Mouse (Mus musculus) Patski (cell line): ENCODE results near the gene Tmem30c. TPM values are rescaled to one million over a fixed set of nuclear protein-coding genes. Genes with fewer than 3 reads are reported as not detected.

ENCODE experiments used
- ATAC-seq: fragments of 100-300 bp; one replicate; pipeline ENCODE4 v1.8.0; 2021
- CTCF ChIA-PET: fragments of 350-600 bp; sonication (Branson Sonifier 250); formaldehyde crosslinking; loops from one replicate; lab custom pipeline; 2022; ENCODE audit warnings: inconsistent platforms; lab: Charles Lee
- POLR2A ChIA-PET: fragments of 350-600 bp; sonication (Branson Sonifier 250); formaldehyde crosslinking; loops from one replicate; lab custom pipeline; 2022; ENCODE audit warnings: antibody characterized with exemption, inconsistent platforms; lab: Charles Lee
- DNase-seq: peaks from one replicate; pipeline ENCODE4 v3.0.0-alpha.2; 2011; ENCODE audit warnings: low read depth, low spot score
- H3K27me3 ChIP-seq: fragments of 371-371 bp; one replicate; pipeline ENCODE4 v1.5.1; 2021
- CTCF ChIP-seq: fragments of 100-300 bp; IDR thresholded peaks from one replicate; pipeline ENCODE4 v1.5.1; 2021
- in situ Hi-C: fragments of 300-500 bp; cut with MboI; formaldehyde crosslinking; loops from 3 replicates; pipeline ENCODE4 v1.11.1; 2018; ENCODE audit warnings: low pct_unique_long_range_greater_than_20kb, mixed read lengths
- polyA plus RNA-seq: library from polyadenylated mRNA; unstranded; gene quantifications from one replicate; pipeline ENCODE4 v1.2.3, GENCODE M21; 2021

Tmem30c gene
- polyA plus RNA-seq: not detected

GRCm38 (mm10) chr16:57292765-57293164 is at the start of gene Tmem30c:
Gene Tmem30c, minus strand, starts transcription at chr16:57292865.
- ChIA-PET POLR2A (no interaction called here), CTCF (no interaction called here)
- H3K27me3 ChIP-seq: no peaks in the 10 kb centered on the region
- DNase-seq (no peak), ATAC-seq (no peak)
- no peak for TF ChIP-seq CTCF
- in situ Hi-C loops: no loop called here

- POLR2A ChIA-PET: no interaction called here
- H3K27me3 ChIP-seq: no peaks in the 10 kb centered on the region
- TF ChIP-seq CTCF: no peak
- no peak for DNase-seq
- no peak for ATAC-seq
- in situ Hi-C loops: no loop called here
- CTCF ChIA-PET: interaction anchor here (1.2 kb wide), 1 partner anchor 9 kb away, joined by 3 read pairs; no protein-coding TSS in a partner anchor
These were observed 47.9 kb upstream of the Tmem30c start for GRCm38 (mm10) chr16:57340613-57340898.

GRCm38 (mm10) chr16:57339765-57340612 is 47.3 kb upstream of the Tmem30c start:
- in situ Hi-C loops: no loop called here
- H3K27me3 ChIP-seq: no peaks in the 10 kb centered on the region
- CTCF ChIA-PET: interaction anchor here (1.2 kb wide), 1 partner anchor 9 kb away, joined by 3 read pairs; no protein-coding TSS in a partner anchor
- DNase-seq (no peak), ATAC-seq (no peak)
- POLR2A ChIA-PET: no interaction called here
- TF ChIP-seq CTCF: no peak

GRCm38 (mm10) chr16:57336770-57337423 is 44.2 kb upstream of the Tmem30c start:
- TF ChIP-seq CTCF: no peak
- ChIA-PET POLR2A (no interaction called here), CTCF (interaction anchor here (1.3 kb wide), 2 partner anchors 9 to 15 kb away, joined by 3 to 6 read pairs; no protein-coding TSS in a partner anchor)
- ATAC-seq (no peak), DNase-seq (no peak)
- in situ Hi-C loops: no loop called here
- no peaks in the 10 kb centered on the region for H3K27me3 ChIP-seq

GRCm38 (mm10) chr16:57332301-57332700 is 39.6 kb upstream of the Tmem30c start:
- TF ChIP-seq CTCF: no peak
- in situ Hi-C loops: loop anchor here (5.0 kb wide), 1 partner anchor 65 kb away; no protein-coding TSS in a partner anchor
- DNase-seq (no peak), ATAC-seq (no peak)
- CTCF ChIA-PET: no interaction called here
- POLR2A ChIA-PET: no interaction called here
- no peaks in the 10 kb centered on the region for H3K27me3 ChIP-seq

GRCm38 (mm10) chr16:57330111-57330510 is 37.4 kb upstream of the Tmem30c start:
- in situ Hi-C loops: loop anchor here (5.0 kb wide), 1 partner anchor 67 kb away; no protein-coding TSS in a partner anchor
- DNase-seq (no peak), ATAC-seq (no peak)
- no peak for TF ChIP-seq CTCF
- ChIA-PET CTCF (interaction anchor here (1.9 kb wide), 1 partner anchor 12 kb away, joined by 5 read pairs; no protein-coding TSS in a partner anchor), POLR2A (no interaction called here)
- H3K27me3 ChIP-seq: no peaks in the 10 kb centered on the region

- no peak for TF ChIP-seq CTCF
- ATAC-seq (peak; percentile 96), DNase-seq (peak; percentile 86)
- in situ Hi-C loops: no loop called here
- H3K27me3 ChIP-seq: no peaks in the 10 kb centered on the region
- CTCF ChIA-PET: interaction anchor here (1.0 to 1.9 kb wide), 2 partner anchors 11 to 47 kb away, joined by 3 to 5 read pairs; no protein-coding TSS in a partner anchor
- POLR2A ChIA-PET: no interaction called here
These were observed 36.4 kb upstream of the Tmem30c start for GRCm38 (mm10) chr16:57329028-57329427.

- CTCF ChIA-PET: interaction anchor here (1.5 kb wide), 1 partner anchor 9 kb away, joined by 6 read pairs; no protein-coding TSS in a partner anchor
- no peak for DNase-seq
These were observed 34.3 kb upstream of the Tmem30c start for GRCm38 (mm10) chr16:57326996-57327395.

GRCm38 (mm10) chr16:57319284-57320124 is 26.8 kb upstream of the Tmem30c start:
- POLR2A ChIA-PET: no interaction called here
- in situ Hi-C loops: no loop called here
- H3K27me3 ChIP-seq: no peaks in the 10 kb centered on the region
- ATAC-seq (no peak), DNase-seq (no peak)
- CTCF ChIA-PET: interaction anchor here (1.8 kb wide), 1 partner anchor 11 kb away, joined by 4 read pairs; no protein-coding TSS in a partner anchor
- TF ChIP-seq CTCF: no peak

More at GRCm38 (mm10) chr16:57326996-57327395, 34.3 kb upstream of the Tmem30c start:
- POLR2A ChIA-PET: no interaction called here
- in situ Hi-C loops: no loop called here
- no peaks in the 10 kb centered on the region for H3K27me3 ChIP-seq
- no peak for TF ChIP-seq CTCF
- ATAC-seq: no peak

- no peak for DNase-seq
- ChIA-PET CTCF (interaction anchor here (1.2 to 2.2 kb wide), 3 partner anchors 10 to 75 kb away, joined by 4 to 5 read pairs (median 4); no protein-coding TSS in a partner anchor), POLR2A (no interaction called here)
- no peaks in the 10 kb centered on the region for H3K27me3 ChIP-seq
- in situ Hi-C loops: no loop called here
- TF ChIP-seq CTCF: no peak
- no peak for ATAC-seq
These were observed 26.0 kb upstream of the Tmem30c start for GRCm38 (mm10) chr16:57318637-57319125.
